Mouse (Mus musculus) thymus, postnatal 36 days (tissue): ENCODE data around the gene Hap1.
A peak's percentile ranks its signal among the peaks of the same experiment; 100 is the strongest.
"Not testable (repeated sequence)": the region's sequence is repeated elsewhere in the genome, so short reads cannot be mapped to it uniquely, and the experiment has no call there.

Experiments used
- DNase-seq, 2 experiments: peaks; one replicate each; pipeline ENCODE4 v3.0.0; 2022; ENCODE audit warnings: mixed read lengths in 2 of 2

Hap1 gene

DNA sequence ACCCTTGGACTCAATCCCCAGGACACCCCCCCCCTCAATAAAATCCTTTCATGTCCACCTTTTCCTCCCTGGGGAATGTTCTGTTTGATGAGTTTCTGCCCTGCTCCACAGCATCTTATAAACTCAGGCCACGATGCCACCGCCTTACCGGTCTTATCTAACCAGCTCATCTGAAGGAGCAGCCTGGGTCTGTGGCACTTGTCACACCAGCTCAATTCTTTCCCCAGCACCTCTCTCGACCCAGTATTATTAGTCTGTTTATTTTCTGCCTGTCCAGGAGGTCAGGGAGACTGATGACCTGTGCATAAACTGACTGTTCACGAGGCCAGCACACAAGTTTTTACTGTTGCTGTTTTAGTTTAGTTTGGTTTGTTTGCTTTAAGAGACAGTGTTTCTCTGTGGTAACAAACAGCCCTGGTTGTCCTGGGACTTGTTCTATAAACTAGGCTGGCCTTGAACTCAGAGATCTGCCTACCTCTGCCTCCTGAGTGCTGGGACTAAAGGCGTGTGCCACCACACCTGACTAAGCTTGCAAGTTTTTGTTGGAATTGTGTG lies 38.0 kb downstream of the Hap1 start:
- DNase-seq = no peak

DNA sequence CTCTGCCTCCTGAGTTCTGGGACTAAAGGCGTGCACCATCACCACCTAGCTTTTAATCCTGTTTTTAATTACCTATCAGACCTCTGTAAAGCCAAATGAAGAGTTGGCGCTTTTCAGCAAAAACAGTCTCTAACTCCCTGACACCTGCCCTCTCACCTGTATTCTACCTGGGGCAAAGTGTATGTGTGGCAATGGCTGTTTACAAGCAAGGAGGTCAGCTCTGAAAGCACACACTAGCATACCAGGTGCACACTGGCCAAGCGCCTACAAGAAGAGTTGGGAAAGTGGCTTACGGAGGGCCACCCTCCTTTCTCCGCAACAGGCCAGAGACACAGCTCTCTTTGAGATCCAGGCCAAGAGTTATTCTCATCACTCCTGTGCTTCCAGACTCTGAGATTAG lies 40.5 kb downstream of the Hap1 start:
- no peak for DNase-seq

DNA sequence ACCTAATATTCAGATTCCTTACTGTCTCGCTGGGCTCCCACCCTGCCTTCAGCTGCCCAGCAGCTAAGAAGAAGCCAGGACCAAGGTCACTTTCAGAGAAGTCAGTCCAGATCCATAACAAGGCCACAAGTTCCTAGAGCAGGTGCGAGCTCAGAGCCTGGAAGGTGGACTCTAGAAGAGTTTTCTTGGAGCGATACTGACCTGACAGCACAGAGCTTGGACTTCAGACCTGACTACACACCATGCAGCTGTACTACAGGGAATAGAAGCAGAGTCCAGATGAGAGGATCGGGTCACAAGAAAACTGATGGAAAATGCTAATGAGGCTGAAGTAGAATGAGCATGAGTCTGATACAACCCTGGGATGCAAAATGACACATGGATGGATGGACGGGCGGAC lies 42.5 kb downstream of the Hap1 start:
- no peak for DNase-seq

GRCm38 (mm10) chr11:100312096-100312679 lies 43.7 kb downstream of the Hap1 start:
- DNase-seq = no peak

DNA sequence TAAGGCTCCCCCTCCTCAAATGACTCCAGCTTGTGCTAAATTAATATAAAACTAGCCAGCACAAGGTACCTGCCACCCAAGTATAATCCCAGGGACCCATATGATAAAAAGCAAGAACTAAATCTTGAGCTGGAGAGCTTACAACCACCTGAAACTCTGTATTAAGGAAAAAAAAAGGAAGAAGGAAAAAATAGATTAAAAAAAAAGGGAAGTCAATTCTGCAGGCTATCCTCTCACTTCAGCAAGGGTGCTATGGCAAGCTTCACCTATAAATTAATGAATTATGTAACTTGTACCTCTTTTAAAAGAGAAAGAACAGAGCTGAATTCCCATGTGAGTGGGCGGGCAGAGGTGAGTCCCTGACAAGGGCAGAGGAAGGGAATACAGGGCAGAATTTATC lies 44.3 kb downstream of the Hap1 start:
- DNase-seq = no peak

DNA sequence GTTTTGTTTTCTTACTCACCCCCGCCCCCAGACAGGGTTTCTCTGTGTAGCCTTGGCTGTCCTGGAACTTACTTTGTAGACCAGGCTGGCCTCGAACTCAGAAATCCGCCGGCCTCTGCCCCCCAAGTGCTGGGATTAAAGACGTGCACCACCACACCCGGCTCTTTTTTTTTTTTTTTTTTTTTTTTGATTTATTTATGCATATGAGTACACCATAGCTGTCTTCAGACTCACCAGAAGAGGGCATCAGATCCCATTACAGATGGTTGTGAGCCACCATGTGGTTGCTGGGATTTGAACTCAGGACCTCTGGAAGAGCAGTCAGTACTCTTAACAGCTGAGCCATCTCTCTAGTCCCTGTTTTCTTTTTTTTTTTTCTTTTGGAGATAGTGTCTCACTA lies 47.3 kb downstream of the Hap1 start:
- not testable (repeated sequence) for DNase-seq

GRCm38 (mm10) chr11:100307900-100308299 lies 48.0 kb downstream of the Hap1 start:
- no peak for DNase-seq

GRCm38 (mm10) chr11:100301292-100301691 lies 54.6 kb downstream of the Hap1 start:
- no peak for DNase-seq

DNA sequence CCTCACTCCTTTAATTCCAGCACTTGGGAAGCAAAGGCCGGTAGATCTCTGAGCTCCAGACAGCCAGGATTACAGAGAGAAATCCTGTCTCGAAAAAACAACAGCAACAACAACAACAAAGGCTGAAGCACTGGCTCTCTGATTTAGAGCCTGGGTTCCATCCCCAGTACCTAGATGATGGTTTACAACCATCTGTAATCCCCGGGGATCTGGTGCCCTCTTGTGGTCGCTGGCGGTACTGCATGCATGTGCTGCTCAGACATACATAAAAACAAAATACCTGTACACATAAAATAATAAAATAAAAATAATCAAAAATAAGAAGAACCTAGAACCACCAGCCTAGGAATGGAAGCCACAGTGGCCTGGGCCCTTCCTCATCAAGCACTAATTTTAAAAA lies 55.6 kb downstream of the Hap1 start:
- peak; percentile 54 to 67 for DNase-seq

GRCm38 (mm10) chr11:100298274-100299036 lies 57.5 kb downstream of the Hap1 start:
- peak; percentile 74 to 80 for DNase-seq

DNA sequence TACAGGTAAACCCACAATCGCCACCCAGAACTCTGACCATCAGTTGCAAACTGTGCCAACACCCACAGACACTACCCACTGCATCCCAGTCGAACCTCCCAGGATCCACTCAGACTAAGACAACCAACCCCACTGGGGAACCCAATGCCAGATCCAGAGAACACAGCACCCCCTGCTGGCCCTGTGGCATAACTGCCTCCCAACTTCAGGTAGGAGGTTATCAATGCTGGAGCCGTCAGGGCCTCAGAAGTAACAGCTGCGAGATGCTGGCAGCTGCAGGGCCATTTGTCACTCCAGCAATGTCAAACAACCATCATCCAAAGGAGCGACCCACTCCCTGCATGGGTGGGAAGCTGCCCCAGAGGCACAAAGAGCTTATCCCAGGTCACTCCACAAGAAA lies 58.1 kb downstream of the Hap1 start:
- peak in 1 of 2 experiments; percentile 19 for DNase-seq
